In the genomic region with DNA sequence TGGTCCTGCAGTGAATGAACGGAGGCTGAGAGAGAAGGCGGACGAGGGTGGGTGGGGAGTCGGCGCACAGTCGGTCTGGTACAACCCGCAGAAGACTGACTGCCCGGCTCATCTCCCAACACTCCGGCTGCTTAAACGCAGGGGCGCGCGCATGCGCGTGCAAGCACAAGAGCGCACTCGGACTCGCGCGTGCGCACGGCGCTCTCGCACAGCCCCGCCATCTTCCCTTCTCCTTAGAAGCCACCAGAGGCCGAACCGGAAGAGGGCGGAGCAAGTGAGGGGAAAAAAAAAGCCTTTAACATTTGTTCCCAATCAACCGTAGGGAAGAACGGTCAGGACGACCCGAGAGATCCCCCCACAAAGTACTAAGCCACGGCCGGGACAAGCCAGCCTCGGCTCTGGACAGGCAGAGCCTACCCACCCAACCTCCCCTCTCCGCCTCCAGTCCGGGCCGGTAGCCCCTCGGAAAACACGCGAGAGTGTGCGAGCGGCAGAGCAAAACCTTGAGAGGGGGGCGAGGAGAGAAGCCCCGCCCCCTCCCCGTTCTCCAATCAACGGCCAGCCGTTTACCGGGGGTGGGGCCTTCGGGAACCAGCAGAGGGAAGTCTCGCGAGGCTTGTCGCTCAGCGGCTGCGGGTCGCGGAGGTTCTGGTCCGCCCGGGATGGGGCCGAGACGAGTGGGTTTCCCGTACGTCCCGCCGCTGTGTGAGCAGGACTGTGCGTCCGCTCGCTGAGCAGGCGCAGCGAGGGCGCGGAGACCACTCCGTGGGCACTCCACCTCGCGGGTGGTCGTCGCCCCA, we compare ENCODE assay signal across 7 mouse cellular contexts. TPM values are rescaled to one million over a fixed set of nuclear protein-coding genes. Genes with fewer than 3 reads are reported as not detected.
DNase-seq lines count a peak whose midpoint lies in the region; ATAC-seq lines count a peak whose summit lies in the region.

A gene (minus strand): TSS at position 526 of the 800 bp plus-strand sequence.

- H3K9ac ChIP-seq in embryonic facial prominence, embryonic 11.5 days (replicated peaks; ENCODE audit: low read length) = peak within 1 kb of the TSS; percentile 94
- H3K9ac ChIP-seq in midbrain, embryonic 13.5 days (replicated peaks) = peak within 1 kb of the TSS; percentile 89

- no peaks in the 10 kb centered on the region for H3K27me3 ChIP-seq in embryonic facial prominence, embryonic 11.5 days (ENCODE audit: control insufficient read depth, insufficient read depth, low read length)
- H3K27me3 ChIP-seq in limb, embryonic 10.5 days (ENCODE audit: low read depth, poor library complexity, severe bottlenecking) = no peaks in the 10 kb centered on the region
- no peaks in the 10 kb centered on the region for H3K27me3 ChIP-seq in midbrain, embryonic 13.5 days

- peak; percentile 99 for DNase-seq in adrenal gland, postnatal 14 days
- peak; percentile 99 for DNase-seq in embryonic facial prominence, embryonic 11.5 days (ENCODE audit: low spot score)
- peak; percentile 97 for DNase-seq in kidney, adult 11 months
- peak; percentile 96 for DNase-seq in limb, embryonic 10.5 days (ENCODE audit: low spot score)
- DNase-seq in spleen, adult 12 weeks (ENCODE audit: low spot score) = peak; percentile 87

- WGBS in embryonic facial prominence, embryonic 11.5 days = under 1% methylated on average over 76 of the region's 77 CpGs
- under 1% methylated on average over 77 of the region's 77 CpGs for WGBS in limb, embryonic 10.5 days
- WGBS in midbrain, embryonic 13.5 days = under 1% methylated on average over 69 of the region's 77 CpGs

- H3K36me3 ChIP-seq in embryonic facial prominence, embryonic 11.5 days (replicated peaks; ENCODE audit: control insufficient read depth, insufficient read depth, low read depth, low read length) = no peaks in the 10 kb centered on the region
- 0 out of 2 replicates have a peak, but pooled peaks cover 4% of the 10 kb centered on the region for H3K36me3 ChIP-seq in limb, embryonic 10.5 days
- no peaks in the 10 kb centered on the region for H3K36me3 ChIP-seq in midbrain, embryonic 13.5 days

- H3K4me1 ChIP-seq in embryonic facial prominence, embryonic 11.5 days (ENCODE audit: control insufficient read depth, insufficient read depth, low read length) = no peaks in the 10 kb centered on the region; the same call in 1 of the 2 replicates
- H3K4me1 ChIP-seq in limb, embryonic 10.5 days = peaks cover 36% of the 10 kb centered on the region
- H3K4me1 ChIP-seq in midbrain, embryonic 13.5 days (replicated peaks) = peaks cover 38% of the 10 kb centered on the region

- peak within 1 kb of the TSS; percentile 89 for H3K27ac ChIP-seq in embryonic facial prominence, embryonic 11.5 days (replicated peaks; ENCODE audit: low read depth, low read length)
- peak within 1 kb of the TSS; percentile 98 for H3K27ac ChIP-seq in limb, embryonic 10.5 days
- peak within 1 kb of the TSS; percentile 96 for H3K27ac ChIP-seq in midbrain, embryonic 13.5 days

- H3K4me2 ChIP-seq in embryonic facial prominence, embryonic 11.5 days (ENCODE audit: low read depth, low read length) = peak within 1 kb of the TSS; percentile 66
- H3K4me2 ChIP-seq in midbrain, embryonic 13.5 days (replicated peaks) = peak within 1 kb of the TSS; percentile 79

- peak within 1 kb of the TSS; percentile 84 for H3K4me3 ChIP-seq in embryonic facial prominence, embryonic 11.5 days (ENCODE audit: low read depth, low read length)
- H3K4me3 ChIP-seq in limb, embryonic 10.5 days = peak within 1 kb of the TSS; percentile 96
- H3K4me3 ChIP-seq in midbrain, embryonic 13.5 days (replicated peaks) = peak within 1 kb of the TSS; percentile 86

- no peaks in the 10 kb centered on the region for H3K9me3 ChIP-seq in embryonic facial prominence, embryonic 11.5 days (replicated peaks; ENCODE audit: control insufficient read depth, low read length)
- H3K9me3 ChIP-seq in limb, embryonic 10.5 days (replicated peaks) = no peaks in the 10 kb centered on the region
- no peaks in the 10 kb centered on the region for H3K9me3 ChIP-seq in midbrain, embryonic 13.5 days

- peak; percentile 94 for ATAC-seq in embryonic facial prominence, embryonic 11.5 days (replicated peaks; ENCODE audit: insufficient number of reproducible peaks, low FRiP score, low TSS enrichment, low read depth)
- ATAC-seq in granulocyte monocyte progenitor cell, adult 5-6 weeks (replicated peaks; ENCODE audit: poor library complexity, severe bottlenecking) = peak; percentile 91
- ATAC-seq in midbrain, embryonic 13.5 days = peak; percentile 98

RNA-seq across cellular contexts. Expression of the gene that starts here (rescaled TPM):
- total RNA-seq in adrenal gland, postnatal 14 days (2021) = 40.4 and 48.7 TPM in 2 replicates
- 87.8 and 96.1 TPM in 2 replicates for polyA plus RNA-seq in embryonic facial prominence, embryonic 11.5 days (2014; fragmentation: Nextera tagmentation; extraction: Ambion mirVana)
- total RNA-seq in granulocyte monocyte progenitor cell, adult 5-6 weeks (2014; fragmentation: Nextera tagmentation) = 90.4 and 111 TPM in 2 replicates
- total RNA-seq in granulocyte monocyte progenitor cell, adult 5-6 weeks (2017) = 93.8 and 132 TPM in 2 replicates
- polyA plus RNA-seq in limb, embryonic 10.5 days (2016; fragmentation: Nextera tagmentation; extraction: Ambion mirVana) = 80.1 and 101 TPM in 2 replicates
- 70.6 and 72.4 TPM in 2 replicates for polyA plus RNA-seq in midbrain, embryonic 13.5 days (2015; fragmentation: Nextera tagmentation; extraction: Ambion mirVana)

Comparison
In these comparisons a context has a peak if more than half of its experiments do, and no peak if none do; other contexts are left out.
1. Peak in every context shown above with its lines: DNase-seq, ATAC-seq, H3K4me3 ChIP-seq and H3K27ac ChIP-seq.